Mouse (Mus musculus) stomach, embryonic 14.5 days (tissue): ENCODE data around the gene Cmtm8. TPM values are rescaled to one million over a fixed set of nuclear protein-coding genes. Genes with fewer than 3 reads are reported as not detected.
A peak's percentile ranks its signal among the peaks of the same experiment; 100 is the strongest.

Experiments
- ATAC-seq: fragments of 200-750 bp; cut with Nextera tagmentation; 2 replicates; pipeline ENCODE4 v1.8.0; 2017; ENCODE audit warnings: low read depth, moderate TSS enrichment; ENCODE audit not compliant: insufficient number of reproducible peaks, insufficient read depth, low FRiP score
- H3K27ac ChIP-seq: fragments of 300-500 bp; sonication (generic); 2 replicates; pipeline ENCODE4 v1.5.1; 2014; ENCODE audit warnings: mild to moderate bottlenecking, low read length, moderate library complexity, mixed read lengths
- H3K27me3 ChIP-seq: fragments of 300-500 bp; sonication (generic); 2 replicates; pipeline ENCODE4 v1.6.1; 2014; ENCODE audit warnings: low read length, control low read depth, mixed read lengths; ENCODE audit not compliant: control insufficient read depth, insufficient read depth
- H3K36me3 ChIP-seq: fragments of 300-500 bp; sonication (generic); 2 replicates; pipeline ENCODE4 v1.6.1; 2014; ENCODE audit warnings: mild to moderate bottlenecking, control low read depth, low read length, moderate library complexity, mixed read lengths; ENCODE audit not compliant: control insufficient read depth, insufficient read depth
- H3K4me1 ChIP-seq: fragments of 300-500 bp; sonication (generic); 2 replicates; pipeline ENCODE4 v1.6.1; 2014; ENCODE audit warnings: low read length, control low read depth, mixed read lengths; ENCODE audit not compliant: control insufficient read depth, insufficient read depth
- H3K4me2 ChIP-seq: fragments of 300-500 bp; sonication (generic); replicated peaks from 2 replicates; pipeline ENCODE4 v1.6.1; 2014; ENCODE audit warnings: low read depth, low read length, control low read depth
- H3K4me3 ChIP-seq: fragments of 300-500 bp; sonication (generic); 2 replicates; pipeline ENCODE4 v1.5.1; 2014; ENCODE audit warnings: low read depth, low read length, control low read depth
- H3K9ac ChIP-seq: fragments of 300-500 bp; sonication (generic); replicated peaks from 2 replicates; pipeline ENCODE4 v1.6.1; 2014; ENCODE audit warnings: low read depth, mild to moderate bottlenecking, control low read depth, low read length, moderate library complexity, mixed read lengths
- H3K9me3 ChIP-seq: fragments of 300-500 bp; sonication (generic); 2 replicates; pipeline ENCODE4 v1.6.1; 2016; ENCODE audit warnings: low read depth, low read length, control low read depth; ENCODE audit not compliant: control insufficient read depth
- WGBS: fragments of 180-500 bp; shearing (Covaris S2); extraction: QIAGEN DNeasy Blood & Tissue Kit; methylation state at CpG from one replicate; pipeline ENCODE4 v1.1.7; 2014; 5-methylcytosine and 5-hydroxymethylcytosine counted together
- polyA plus RNA-seq: library from polyadenylated mRNA; unstranded; fragments of >200 nt; fragmentation: Nextera tagmentation; extraction: Ambion mirVana; gene quantifications from 2 replicates; pipeline ENCODE4 v1.2.1, GENCODE M21; 2014

Cmtm8 gene
- polyA plus RNA-seq, 1 experiment from 2014 or later, result 54.3 TPM

DNA sequence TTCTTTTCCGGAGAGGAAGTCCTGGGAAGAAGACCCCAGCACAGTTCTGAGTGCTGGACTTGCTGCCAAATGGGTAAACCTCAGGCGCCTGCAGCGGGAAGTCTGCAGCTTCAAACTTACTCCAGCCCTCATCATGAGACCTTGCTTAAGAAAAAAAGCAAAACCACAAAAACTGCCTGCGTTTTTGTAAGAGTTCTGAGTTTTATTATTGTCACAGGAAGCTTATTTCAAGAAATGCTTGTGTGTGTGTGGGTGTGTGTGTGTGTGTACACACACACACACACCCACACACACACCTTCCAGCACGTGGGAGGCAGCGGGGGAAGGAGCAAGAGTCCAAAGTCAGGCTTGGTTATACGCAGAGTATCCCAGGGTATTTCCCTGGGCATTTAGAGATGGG, 85.7 kb downstream of the Cmtm8 start:
- no peak for ATAC-seq
- WGBS, result 80% methylated on average over 7 of the region's 7 CpGs
- Histone ChIP-seq H3K36me3 (peaks cover 21% of the 10 kb centered on the region), H3K4me3 (no peak overlapping the region), H3K4me2 (no peak overlapping the region), H3K27ac (no peak overlapping the region), H3K9me3 (no peaks in the 10 kb centered on the region), H3K4me1 (no peaks in the 10 kb centered on the region), H3K9ac (no peak overlapping the region), H3K27me3 (no peaks in the 10 kb centered on the region)

GRCm38 (mm10) chr9:114752863-114753484, 91.0 kb downstream of the Cmtm8 start:
- no peaks in the 10 kb centered on the region for H3K9me3 ChIP-seq

DNA sequence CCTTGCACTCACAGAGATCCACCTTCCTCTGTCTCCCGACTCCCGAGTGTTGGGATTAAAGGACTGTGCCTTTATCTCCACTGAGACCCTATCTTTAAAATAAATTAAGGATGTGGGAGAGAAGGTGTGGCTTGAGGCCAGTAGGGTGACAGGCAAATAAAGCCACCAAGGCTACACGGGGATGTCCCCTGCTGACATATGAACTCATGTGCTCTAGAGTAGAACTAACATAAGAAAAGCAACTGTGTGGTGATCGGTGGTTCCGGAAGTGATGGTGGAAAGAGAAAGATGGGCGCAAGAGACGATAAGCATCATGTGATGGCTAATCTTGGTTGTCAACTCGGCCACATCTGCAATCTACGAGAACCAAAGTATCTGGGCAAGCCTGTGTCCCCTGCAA, 91.6 kb downstream of the Cmtm8 start:
- no peaks in the 10 kb centered on the region for H3K27me3 ChIP-seq
- no peaks in the 10 kb centered on the region for H3K4me1 ChIP-seq
- H3K4me2 ChIP-seq, result peak overlapping the region; percentile 68
- H3K9ac ChIP-seq, result no peak overlapping the region
- H3K36me3 ChIP-seq, result peaks cover 30% of the 10 kb centered on the region
- H3K9me3 ChIP-seq, result no peaks in the 10 kb centered on the region
- H3K27ac ChIP-seq, result no peak overlapping the region
- 71% methylated on average over 9 of the region's 9 CpGs for WGBS
- H3K4me3 ChIP-seq, result no peak overlapping the region
- no peak for ATAC-seq

More at GRCm38 (mm10) chr9:114752863-114753484, 91.0 kb downstream of the Cmtm8 start:
- peak overlapping the region; percentile 58 for H3K9ac ChIP-seq
- H3K4me1 ChIP-seq, result no peaks in the 10 kb centered on the region
- peak overlapping the region; percentile 45 for H3K4me3 ChIP-seq
- ATAC-seq, result peak; percentile 91
- H3K36me3 ChIP-seq, result peaks cover 23% of the 10 kb centered on the region
- WGBS, result 6% methylated on average over 36 of the region's 36 CpGs
- peak overlapping the region; percentile 63 for H3K27ac ChIP-seq
- peak overlapping the region; percentile 68 for H3K4me2 ChIP-seq
- H3K27me3 ChIP-seq, result no peaks in the 10 kb centered on the region

- no peak overlapping the region for H3K9ac ChIP-seq
- H3K4me1 ChIP-seq, result no peaks in the 10 kb centered on the region
- ATAC-seq, result no peak
- no peak overlapping the region for H3K4me3 ChIP-seq
- H3K4me2 ChIP-seq, result no peak overlapping the region
- H3K27ac ChIP-seq, result no peak overlapping the region
- H3K36me3 ChIP-seq, result peaks cover 29% of the 10 kb centered on the region
- WGBS, result 86% methylated on average over 3 of the region's 3 CpGs
- H3K9me3 ChIP-seq, result no peaks in the 10 kb centered on the region
- H3K27me3 ChIP-seq, result no peaks in the 10 kb centered on the region
These were observed 92.4 kb downstream of the Cmtm8 start for GRCm38 (mm10) chr9:114751582-114751981.

- H3K27ac ChIP-seq, result no peak overlapping the region
- no peak overlapping the region for H3K9ac ChIP-seq
- ATAC-seq, result no peak
- no peaks in the 10 kb centered on the region for H3K9me3 ChIP-seq
- H3K27me3 ChIP-seq, result no peaks in the 10 kb centered on the region
- peaks cover 31% of the 10 kb centered on the region for H3K36me3 ChIP-seq
- H3K4me1 ChIP-seq, result no peaks in the 10 kb centered on the region
- H3K4me2 ChIP-seq, result no peak overlapping the region
- WGBS, result 82% methylated on average over 12 of the region's 12 CpGs
- H3K4me3 ChIP-seq, result no peak overlapping the region
These were observed 96.5 kb downstream of the Cmtm8 start for GRCm38 (mm10) chr9:114747466-114747865.

- no peak overlapping the region for H3K4me3 ChIP-seq
- H3K27ac ChIP-seq, result no peak overlapping the region
- WGBS, result 79% methylated on average over 10 of the region's 10 CpGs
- no peak for ATAC-seq
- no peaks in the 10 kb centered on the region for H3K4me1 ChIP-seq
- peaks cover 31% of the 10 kb centered on the region for H3K36me3 ChIP-seq
- no peaks in the 10 kb centered on the region for H3K27me3 ChIP-seq
- H3K9me3 ChIP-seq, result no peaks in the 10 kb centered on the region
- H3K4me2 ChIP-seq, result no peak overlapping the region
- H3K9ac ChIP-seq, result no peak overlapping the region
These were observed 96.9 kb downstream of the Cmtm8 start for GRCm38 (mm10) chr9:114747012-114747411.

GRCm38 (mm10) chr9:114745654-114746053, 98.3 kb downstream of the Cmtm8 start:
- H3K27me3 ChIP-seq, result no peaks in the 10 kb centered on the region
- ATAC-seq, result no peak
- H3K36me3 ChIP-seq, result peaks cover 31% of the 10 kb centered on the region
- WGBS, result 76% methylated on average over 4 of the region's 4 CpGs
- H3K9ac ChIP-seq, result no peak overlapping the region
- no peaks in the 10 kb centered on the region for H3K9me3 ChIP-seq
- no peak overlapping the region for H3K4me2 ChIP-seq
- no peaks in the 10 kb centered on the region for H3K4me1 ChIP-seq
- no peak overlapping the region for H3K4me3 ChIP-seq
- H3K27ac ChIP-seq, result no peak overlapping the region

- peaks cover 26% of the 10 kb centered on the region for H3K36me3 ChIP-seq
These were observed 98.8 kb downstream of the Cmtm8 start for GRCm38 (mm10) chr9:114745163-114745562.

GRCm38 (mm10) chr9:114742731-114743130, 101.2 kb downstream of the Cmtm8 start:
- 83% methylated on average over 2 of the region's 2 CpGs for WGBS
- no peak overlapping the region for H3K27ac ChIP-seq

More at GRCm38 (mm10) chr9:114745163-114745562, 98.8 kb downstream of the Cmtm8 start:
- no peak for ATAC-seq
- H3K9ac ChIP-seq, result no peak overlapping the region
- WGBS, result 56% methylated on average over 4 of the region's 4 CpGs
- H3K4me1 ChIP-seq, result no peaks in the 10 kb centered on the region
- H3K4me2 ChIP-seq, result no peak overlapping the region
- H3K27ac ChIP-seq, result no peak overlapping the region
- H3K4me3 ChIP-seq, result no peak overlapping the region
- no peaks in the 10 kb centered on the region for H3K9me3 ChIP-seq
- H3K27me3 ChIP-seq, result no peaks in the 10 kb centered on the region

More at GRCm38 (mm10) chr9:114742731-114743130, 101.2 kb downstream of the Cmtm8 start:
- H3K4me1 ChIP-seq, result no peaks in the 10 kb centered on the region
- no peaks in the 10 kb centered on the region for H3K27me3 ChIP-seq
- H3K4me2 ChIP-seq, result no peak overlapping the region
- peaks cover 12% of the 10 kb centered on the region; the same call in 1 of the 2 replicates for H3K36me3 ChIP-seq
- no peak overlapping the region for H3K4me3 ChIP-seq
- ATAC-seq, result no peak
- H3K9me3 ChIP-seq, result no peaks in the 10 kb centered on the region
- H3K9ac ChIP-seq, result no peak overlapping the region
